Mouse (Mus musculus): ENCODE data around the gene Lbp. TPM values are rescaled to one million over a fixed set of nuclear protein-coding genes. Genes with fewer than 3 reads are reported as not detected.
A peak's percentile ranks its signal among the peaks of the same experiment; 100 is the strongest.

The Lbp gene
- polyA plus RNA-seq, 1 experiment from 2014 or later: 167 TPM

DNA sequence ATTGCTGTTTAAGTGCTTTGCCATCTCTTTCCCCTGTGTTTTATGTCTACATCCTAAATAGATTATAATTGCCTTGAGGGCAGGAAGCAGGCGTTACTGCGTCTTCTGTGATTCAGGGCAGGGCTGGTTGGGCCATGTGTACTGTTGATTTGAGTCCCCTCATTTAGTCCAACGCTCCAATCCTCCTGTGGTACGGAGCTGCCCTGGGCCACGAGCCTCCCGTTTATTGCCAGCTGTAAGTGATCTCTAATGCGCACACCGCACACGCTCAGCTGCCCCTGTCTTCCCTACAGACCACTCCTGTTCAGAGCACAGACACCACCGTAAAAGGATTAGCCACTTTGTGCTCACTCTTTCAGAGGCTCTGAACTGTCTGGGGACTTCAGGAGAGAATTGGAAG lies 31.4 kb downstream of the Lbp start:
- H3K9me3 ChIP-seq (ENCODE audit: low read length): no peaks in the 10 kb centered on the region
- H3K4me2 ChIP-seq (ENCODE audit: low read depth, low read length): no peak overlapping the region
- no peak for DNase-seq
- H3K27ac ChIP-seq (ENCODE audit: low read depth): no peak overlapping the region
- no peak for ATAC-seq
- no peaks in the 10 kb centered on the region for H3K36me3 ChIP-seq (replicated peaks; ENCODE audit: insufficient read depth, low read length)
- H3K4me1 ChIP-seq (ENCODE audit: insufficient read depth): no peaks in the 10 kb centered on the region
- no peak overlapping the region for H3K4me3 ChIP-seq (ENCODE audit: low read depth, low read length)
- WGBS (ENCODE audit: insufficient replicate concordance): 79% methylated on average over 10 of the region's 10 CpGs
- TF ChIP-seq CTCF (IDR thresholded peaks at IDR 0.05; ENCODE audit: low read depth) (no peak), EP300 (IDR thresholded peaks at IDR 0.05; ENCODE audit: low read depth) (no peak)
- no peaks in the 10 kb centered on the region for H3K27me3 ChIP-seq (ENCODE audit: insufficient read depth, low read length)
- H3K9ac ChIP-seq (replicated peaks): no peak overlapping the region

DNA sequence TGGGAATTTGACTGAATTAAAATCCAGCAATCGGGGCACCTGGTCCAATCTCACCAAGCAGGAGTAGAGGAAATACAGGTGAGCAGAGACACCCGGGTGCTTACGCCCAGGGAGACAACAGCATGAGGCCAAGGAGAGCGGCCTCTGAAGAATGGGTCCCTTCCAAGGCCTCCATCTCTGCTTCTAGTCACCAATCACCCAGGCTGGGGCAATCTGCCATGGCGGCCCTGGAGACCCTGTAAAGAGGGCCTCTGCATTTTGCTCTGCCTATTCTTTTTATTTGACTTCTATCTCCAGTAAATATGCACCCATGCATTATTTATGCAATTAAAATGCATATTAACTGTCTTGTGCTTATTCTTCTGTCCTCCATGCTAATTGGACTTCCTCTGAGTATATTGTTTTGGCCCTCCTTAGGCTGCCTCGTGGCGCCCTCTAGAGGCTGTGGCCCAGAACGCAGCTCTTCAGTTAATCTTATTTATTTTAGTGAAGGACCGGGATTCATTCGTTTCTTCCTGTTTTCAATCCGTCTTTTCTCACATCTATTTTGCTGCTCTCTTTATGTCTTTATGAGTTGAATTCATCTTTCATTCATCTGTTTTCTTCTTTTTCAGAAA lies 33.8 kb downstream of the Lbp start:
- Histone ChIP-seq H3K4me1 (ENCODE audit: insufficient read depth) (no peaks in the 10 kb centered on the region), H3K4me2 (ENCODE audit: low read depth, low read length) (no peak overlapping the region), H3K27ac (ENCODE audit: low read depth) (no peak overlapping the region), H3K9me3 (ENCODE audit: low read length) (no peaks in the 10 kb centered on the region), H3K36me3 (replicated peaks; ENCODE audit: insufficient read depth, low read length) (no peaks in the 10 kb centered on the region), H3K4me3 (ENCODE audit: low read depth, low read length) (no peak overlapping the region), H3K27me3 (ENCODE audit: insufficient read depth, low read length) (no peaks in the 10 kb centered on the region), H3K9ac (replicated peaks) (no peak overlapping the region)
- TF ChIP-seq EP300 (IDR thresholded peaks at IDR 0.05; ENCODE audit: low read depth) (no peak), CTCF (IDR thresholded peaks at IDR 0.05; ENCODE audit: low read depth) (peak; percentile 91)
- DNase-seq (peak; percentile 77), ATAC-seq (no peak)
- 37% methylated on average over 11 of the region's 11 CpGs for WGBS (ENCODE audit: insufficient replicate concordance)

DNA sequence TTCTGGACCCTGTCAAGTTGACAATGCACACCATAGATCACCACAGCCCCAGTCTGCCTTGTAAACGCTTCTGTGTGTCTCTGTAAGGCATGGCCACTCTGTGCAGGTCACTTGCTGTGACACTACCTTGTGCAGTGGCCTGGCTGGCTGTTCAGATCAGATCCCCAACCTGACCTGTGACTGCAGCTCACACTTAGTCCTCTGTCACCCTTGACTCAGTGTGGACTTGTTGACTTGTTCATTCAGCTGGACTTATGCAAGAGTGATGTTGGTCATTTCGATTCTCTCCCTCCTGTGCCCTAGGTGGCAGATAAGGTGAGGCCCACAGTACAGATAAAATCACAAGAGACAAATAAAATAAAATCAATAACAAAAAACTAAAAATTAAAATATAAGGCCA lies 35.0 kb downstream of the Lbp start:
- Histone ChIP-seq H3K9ac (replicated peaks) (no peak overlapping the region), H3K4me2 (ENCODE audit: low read depth, low read length) (no peak overlapping the region), H3K4me3 (ENCODE audit: low read depth, low read length) (no peak overlapping the region), H3K36me3 (replicated peaks; ENCODE audit: insufficient read depth, low read length) (no peaks in the 10 kb centered on the region), H3K27ac (ENCODE audit: low read depth) (peak overlapping the region; percentile 70), H3K9me3 (ENCODE audit: low read length) (no peaks in the 10 kb centered on the region), H3K4me1 (ENCODE audit: insufficient read depth) (no peaks in the 10 kb centered on the region), H3K27me3 (ENCODE audit: insufficient read depth, low read length) (no peaks in the 10 kb centered on the region)
- peak; percentile 49; the same call in 1 of the 2 replicates for TF ChIP-seq EP300 (IDR thresholded peaks at IDR 0.05; ENCODE audit: low read depth)
- TF ChIP-seq CTCF (IDR thresholded peaks at IDR 0.05; ENCODE audit: low read depth): no peak
- DNase-seq (no peak), ATAC-seq (peak; percentile 94)
- 51% methylated on average over 2 of the region's 2 CpGs for WGBS (ENCODE audit: insufficient replicate concordance)

DNA sequence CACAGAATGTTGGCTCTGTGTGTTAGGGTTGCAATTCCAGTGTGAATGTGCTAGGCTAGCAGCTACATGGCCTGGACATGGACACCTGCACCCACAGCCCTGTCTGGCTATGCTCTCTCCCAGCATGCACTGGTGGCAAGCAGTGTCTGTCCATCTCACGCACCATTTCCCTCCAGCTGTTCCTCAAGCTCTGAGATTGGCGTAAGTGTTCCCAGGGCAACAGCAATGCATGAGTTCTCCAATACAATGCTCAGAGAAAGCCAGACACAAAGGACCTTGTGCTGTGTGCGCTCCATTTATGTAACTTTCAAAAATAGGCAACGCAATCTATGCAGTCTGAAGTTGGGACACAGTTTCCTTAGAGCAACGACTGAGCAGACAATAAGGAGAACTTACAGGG lies 37.2 kb downstream of the Lbp start:
- DNase-seq (no peak), ATAC-seq (no peak)
- Histone ChIP-seq H3K4me1 (ENCODE audit: insufficient read depth) (no peaks in the 10 kb centered on the region), H3K36me3 (replicated peaks; ENCODE audit: insufficient read depth, low read length) (no peaks in the 10 kb centered on the region), H3K27me3 (ENCODE audit: insufficient read depth, low read length) (no peaks in the 10 kb centered on the region), H3K4me3 (ENCODE audit: low read depth, low read length) (no peak overlapping the region), H3K9ac (replicated peaks) (no peak overlapping the region), H3K27ac (ENCODE audit: low read depth) (no peak overlapping the region), H3K9me3 (ENCODE audit: low read length) (no peaks in the 10 kb centered on the region), H3K4me2 (ENCODE audit: low read depth, low read length) (no peak overlapping the region)
- 67% methylated on average over 5 of the region's 5 CpGs for WGBS (ENCODE audit: insufficient replicate concordance)
- TF ChIP-seq CTCF (IDR thresholded peaks at IDR 0.05; ENCODE audit: low read depth) (no peak), EP300 (IDR thresholded peaks at IDR 0.05; ENCODE audit: low read depth) (no peak)

DNA sequence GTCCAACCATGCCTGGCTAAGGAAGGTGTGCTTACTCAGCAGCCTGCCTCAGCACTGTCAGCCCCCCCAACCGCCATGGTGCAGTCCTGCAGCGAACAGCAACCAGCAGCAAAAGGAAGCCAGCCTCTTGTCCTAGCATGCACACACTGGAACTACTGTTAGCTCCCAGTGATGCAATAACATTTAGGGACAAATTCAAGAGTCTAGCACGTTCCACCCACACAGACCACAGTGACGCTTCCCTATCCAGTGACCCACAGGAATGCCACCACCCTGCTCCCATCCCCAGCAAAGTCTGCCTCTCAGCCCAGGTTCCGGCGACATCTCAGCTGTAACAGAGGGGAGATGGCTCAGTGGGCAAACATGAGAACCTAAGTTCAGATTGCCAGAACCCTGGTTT lies 40.2 kb downstream of the Lbp start:
- WGBS (ENCODE audit: insufficient replicate concordance): 42% methylated on average over 6 of the region's 6 CpGs
- no peak overlapping the region for H3K4me3 ChIP-seq (ENCODE audit: low read depth, low read length)

DNA sequence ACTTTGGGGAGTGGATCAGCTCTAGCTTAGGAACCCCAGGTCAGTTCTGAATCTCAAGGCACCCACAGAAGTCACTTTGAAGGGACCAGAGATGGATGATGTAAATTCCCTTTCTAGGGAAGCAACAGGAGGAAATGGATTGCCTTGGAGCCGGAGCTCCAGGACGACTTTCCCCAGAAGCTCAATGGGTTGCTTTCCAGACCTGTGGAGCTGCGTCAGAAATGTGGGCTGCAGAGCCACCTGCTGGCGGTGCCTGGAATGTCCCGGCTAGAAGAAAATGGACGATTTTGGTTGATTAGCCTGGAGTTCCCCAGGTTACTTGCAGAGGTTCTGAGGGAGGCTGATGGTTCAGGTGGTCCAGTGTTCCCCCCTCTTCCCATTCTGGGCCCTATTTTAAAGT lies 41.6 kb downstream of the Lbp start:
- Histone ChIP-seq H3K9me3 (ENCODE audit: low read length) (no peaks in the 10 kb centered on the region), H3K4me1 (ENCODE audit: insufficient read depth) (no peaks in the 10 kb centered on the region), H3K4me3 (ENCODE audit: low read depth, low read length) (no peak overlapping the region), H3K9ac (replicated peaks) (no peak overlapping the region), H3K4me2 (ENCODE audit: low read depth, low read length) (no peak overlapping the region), H3K27me3 (ENCODE audit: insufficient read depth, low read length) (no peaks in the 10 kb centered on the region), H3K27ac (ENCODE audit: low read depth) (no peak overlapping the region), H3K36me3 (replicated peaks; ENCODE audit: insufficient read depth, low read length) (no peaks in the 10 kb centered on the region)
- DNase-seq (peak; percentile 78), ATAC-seq (peak; percentile 58)
- 1% methylated on average over 6 of the region's 6 CpGs for WGBS (ENCODE audit: insufficient replicate concordance)
- TF ChIP-seq EP300 (IDR thresholded peaks at IDR 0.05; ENCODE audit: low read depth) (no peak), CTCF (IDR thresholded peaks at IDR 0.05; ENCODE audit: low read depth) (peak; percentile 90)

More for the DNA sequence above, 40.2 kb downstream of the Lbp start:
- DNase-seq (peak; percentile 16), ATAC-seq (peak; percentile 65)
- H3K9me3 ChIP-seq (ENCODE audit: low read length): no peaks in the 10 kb centered on the region
- H3K4me1 ChIP-seq (ENCODE audit: insufficient read depth): no peaks in the 10 kb centered on the region
- H3K36me3 ChIP-seq (replicated peaks; ENCODE audit: insufficient read depth, low read length): no peaks in the 10 kb centered on the region
- H3K9ac ChIP-seq (replicated peaks): no peak overlapping the region
- TF ChIP-seq EP300 (IDR thresholded peaks at IDR 0.05; ENCODE audit: low read depth) (no peak), CTCF (IDR thresholded peaks at IDR 0.05; ENCODE audit: low read depth) (no peak)
- H3K27me3 ChIP-seq (ENCODE audit: insufficient read depth, low read length): no peaks in the 10 kb centered on the region
- H3K27ac ChIP-seq (ENCODE audit: low read depth): no peak overlapping the region
- no peak overlapping the region for H3K4me2 ChIP-seq (ENCODE audit: low read depth, low read length)
